8 mouse cellular contexts compared by ENCODE assay signal in the genomic region with DNA sequence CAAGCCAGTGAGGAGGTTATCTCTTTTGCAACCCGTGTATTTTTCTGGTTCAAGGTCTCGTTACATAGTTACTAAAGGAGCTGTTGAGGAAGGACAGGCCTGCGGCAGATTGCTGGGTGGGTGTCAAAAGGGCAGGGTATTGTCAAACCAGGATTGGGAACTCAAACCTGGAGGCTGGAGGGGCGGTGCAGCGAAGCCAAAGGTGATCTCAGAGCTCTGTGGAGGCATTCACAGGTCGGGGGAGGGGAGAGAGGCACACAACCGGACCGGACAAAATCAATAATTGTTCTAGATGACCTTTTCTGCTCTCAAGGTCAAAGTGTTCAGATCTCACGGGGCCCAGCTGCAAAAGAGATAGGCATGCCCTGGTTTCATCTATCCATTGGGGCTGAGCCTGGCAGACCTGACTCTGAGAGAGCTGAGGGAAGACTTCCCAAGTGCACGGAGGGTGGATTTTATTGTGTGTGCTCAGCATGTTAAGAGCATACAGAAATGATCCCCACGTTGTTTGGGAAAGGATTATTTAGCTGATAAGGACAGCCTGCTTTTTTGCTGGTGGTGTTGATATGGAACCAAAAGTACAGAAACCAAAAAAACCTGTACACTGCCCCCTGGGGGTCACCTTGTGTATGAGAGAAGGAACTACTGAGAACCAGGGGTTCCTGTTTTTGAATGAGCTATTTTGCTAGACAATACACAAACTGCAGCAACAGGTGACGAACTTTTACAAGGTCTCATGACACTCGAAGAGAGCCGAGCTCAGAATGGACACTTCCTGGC. TPM values are rescaled to one million over a fixed set of nuclear protein-coding genes. Genes with fewer than 3 reads are reported as not detected.
DNase-seq lines count a peak whose midpoint lies in the region; ATAC-seq and TF ChIP-seq lines count a peak whose summit lies in the region.

No protein-coding gene starts in this region.

- H3K9me3 ChIP-seq in hindbrain, postnatal 0 days (ENCODE audit: low read length), result no peaks in the 10 kb centered on the region
- no peaks in the 10 kb centered on the region for H3K9me3 ChIP-seq in limb, embryonic 10.5 days (replicated peaks)
- H3K9me3 ChIP-seq in neural tube, embryonic 12.5 days, result no peaks in the 10 kb centered on the region

- H3K4me2 ChIP-seq in hindbrain, postnatal 0 days (ENCODE audit: low read depth, low read length), result no peak overlapping the region
- H3K4me2 ChIP-seq in neural tube, embryonic 12.5 days (replicated peaks), result peak overlapping the region; percentile 94; the same call in 1 of the 2 replicates

- TF ChIP-seq CTCF in hindbrain, postnatal 0 days (IDR thresholded peaks at IDR 0.05; ENCODE audit: low read depth), result peak; percentile 64

- no peak overlapping the region for H3K27ac ChIP-seq in hindbrain, postnatal 0 days
- H3K27ac ChIP-seq in limb, embryonic 10.5 days, result no peak overlapping the region
- no peak overlapping the region for H3K27ac ChIP-seq in neural tube, embryonic 12.5 days

- H3K4me1 ChIP-seq in hindbrain, postnatal 0 days (ENCODE audit: insufficient read depth, low read length), result peaks cover 8% of the 10 kb centered on the region
- peaks cover 27% of the 10 kb centered on the region for H3K4me1 ChIP-seq in limb, embryonic 10.5 days
- H3K4me1 ChIP-seq in neural tube, embryonic 12.5 days, result peaks cover 42% of the 10 kb centered on the region

- H3K27me3 ChIP-seq in hindbrain, postnatal 0 days (ENCODE audit: insufficient read depth, low read length), result no peaks in the 10 kb centered on the region
- H3K27me3 ChIP-seq in limb, embryonic 10.5 days (ENCODE audit: low read depth, poor library complexity, severe bottlenecking), result peaks cover 67% of the 10 kb centered on the region
- peaks cover 33% of the 10 kb centered on the region for H3K27me3 ChIP-seq in neural tube, embryonic 12.5 days (replicated peaks)

- H3K9ac ChIP-seq in hindbrain, postnatal 0 days (replicated peaks; ENCODE audit: low read length), result no peak overlapping the region
- H3K9ac ChIP-seq in neural tube, embryonic 12.5 days, result no peak overlapping the region

- H3K36me3 ChIP-seq in hindbrain, postnatal 0 days (ENCODE audit: insufficient read depth, low read length), result no peaks in the 10 kb centered on the region
- H3K36me3 ChIP-seq in limb, embryonic 10.5 days, result no peaks in the 10 kb centered on the region
- H3K36me3 ChIP-seq in neural tube, embryonic 12.5 days, result no peaks in the 10 kb centered on the region

- WGBS in hindbrain, postnatal 0 days, result 43% methylated on average over 14 of the region's 14 CpGs
- 56% methylated on average over 14 of the region's 14 CpGs for WGBS in limb, embryonic 10.5 days
- 44% methylated on average over 14 of the region's 14 CpGs for WGBS in neural tube, embryonic 12.5 days

- DNase-seq in heart, adult 8-10 months (ENCODE audit: low spot score), result peak; percentile 25
- DNase-seq in heart, adult 11 months, result no peak
- DNase-seq in NIH3T3 (ENCODE audit: low read depth), result peak; percentile 82
- peak; percentile 61 to 81 for DNase-seq in cerebellum, postnatal 4 days (ENCODE audit: low spot score in 2 of 2)
- peak; percentile 88 for DNase-seq in hindbrain, postnatal 0 days (ENCODE audit: low spot score)
- DNase-seq in limb, embryonic 10.5 days (ENCODE audit: low spot score), result peak; percentile 75
- peak; percentile 34 to 61 for DNase-seq in thymus, adult 18-20 months

- H3K4me3 ChIP-seq in hindbrain, postnatal 0 days (ENCODE audit: low read length), result no peak overlapping the region
- H3K4me3 ChIP-seq in limb, embryonic 10.5 days, result no peak overlapping the region
- H3K4me3 ChIP-seq in neural tube, embryonic 12.5 days, result no peak overlapping the region

- ATAC-seq in hindbrain, postnatal 0 days, result no peak
- ATAC-seq in neural tube, embryonic 12.5 days (ENCODE audit: low FRiP score, low read depth), result no peak

RNA-seq across cellular contexts. Expression of gene Sstr2, which starts 1.8 kb away (rescaled TPM):
- total RNA-seq in heart, adult 8-10 months (2022), result not detected
- total RNA-seq in hindbrain, postnatal 0 days (2014; rRNA removed), result 58.9 and 94.0 TPM in 2 replicates
- 32.4 and 37.6 TPM in 2 replicates for polyA plus RNA-seq in hindbrain, postnatal 0 days (2015; fragmentation: Nextera tagmentation; extraction: Ambion mirVana)
- 0.55 and 0.68 TPM in 2 replicates for polyA plus RNA-seq in limb, embryonic 10.5 days (2016; fragmentation: Nextera tagmentation; extraction: Ambion mirVana)
- 27.6 and 27.8 TPM in 2 replicates for polyA plus RNA-seq in neural tube, embryonic 12.5 days (2016; fragmentation: Nextera tagmentation; extraction: Ambion mirVana)

RNA-seq across cellular contexts. Expression of gene Cog1, which starts 31.6 kb away (rescaled TPM):
- total RNA-seq in heart, adult 8-10 months (2022), result 10 to 100 TPM; 21.0 to 26.0 (median 22.8) TPM
- 59.9 and 63.8 TPM in 2 replicates for total RNA-seq in hindbrain, postnatal 0 days (2014; rRNA removed)
- 30.6 and 31.3 TPM in 2 replicates for polyA plus RNA-seq in hindbrain, postnatal 0 days (2015; fragmentation: Nextera tagmentation; extraction: Ambion mirVana)
- polyA plus RNA-seq in limb, embryonic 10.5 days (2016; fragmentation: Nextera tagmentation; extraction: Ambion mirVana), result 26.3 and 31.1 TPM in 2 replicates
- polyA plus RNA-seq in neural tube, embryonic 12.5 days (2016; fragmentation: Nextera tagmentation; extraction: Ambion mirVana), result 44.1 and 50.7 TPM in 2 replicates

RNA-seq across cellular contexts. Expression of gene Slc39a11, which starts 32.6 kb away (rescaled TPM):
- total RNA-seq in heart, adult 8-10 months (2022), result 1 to 10 TPM; 2.8 to 4.4 (median 4.0) TPM
- total RNA-seq in hindbrain, postnatal 0 days (2014; rRNA removed), result 63.3 and 67.9 TPM in 2 replicates
- polyA plus RNA-seq in hindbrain, postnatal 0 days (2015; fragmentation: Nextera tagmentation; extraction: Ambion mirVana), result 35.0 and 35.6 TPM in 2 replicates
- polyA plus RNA-seq in limb, embryonic 10.5 days (2016; fragmentation: Nextera tagmentation; extraction: Ambion mirVana), result 14.2 and 15.7 TPM in 2 replicates
- polyA plus RNA-seq in neural tube, embryonic 12.5 days (2016; fragmentation: Nextera tagmentation; extraction: Ambion mirVana), result 26.1 and 26.7 TPM in 2 replicates

Comparison
In these comparisons a context has a peak if more than half of its experiments do, and no peak if none do; other contexts are left out.
1. RNA of gene Sstr2, which starts 1.8 kb away (polyA plus RNA-seq): 32.4 to 37.6 TPM in hindbrain, postnatal 0 days and 27.6 to 27.8 TPM in neural tube, embryonic 12.5 days; 0.55 to 0.68 TPM in limb, embryonic 10.5 days; every median in the first group is over 10 times any median in the second.